Mouse (Mus musculus) layer of hippocampus, postnatal 36 days (tissue): ENCODE results near the gene Lmod3. TPM values are rescaled to one million over a fixed set of nuclear protein-coding genes. Genes with fewer than 3 reads are reported as not detected.

Source experiments
- DNase-seq, 2 experiments: peaks; one replicate each; pipeline ENCODE4 v3.0.0; 2022
- total RNA-seq, 2 experiments: library from RNA; stranded (reverse); gene quantifications; 2 replicates each; pipeline ENCODE4 v1.2.3; 2021

Lmod3 gene
- total RNA-seq = not detected

DNA sequence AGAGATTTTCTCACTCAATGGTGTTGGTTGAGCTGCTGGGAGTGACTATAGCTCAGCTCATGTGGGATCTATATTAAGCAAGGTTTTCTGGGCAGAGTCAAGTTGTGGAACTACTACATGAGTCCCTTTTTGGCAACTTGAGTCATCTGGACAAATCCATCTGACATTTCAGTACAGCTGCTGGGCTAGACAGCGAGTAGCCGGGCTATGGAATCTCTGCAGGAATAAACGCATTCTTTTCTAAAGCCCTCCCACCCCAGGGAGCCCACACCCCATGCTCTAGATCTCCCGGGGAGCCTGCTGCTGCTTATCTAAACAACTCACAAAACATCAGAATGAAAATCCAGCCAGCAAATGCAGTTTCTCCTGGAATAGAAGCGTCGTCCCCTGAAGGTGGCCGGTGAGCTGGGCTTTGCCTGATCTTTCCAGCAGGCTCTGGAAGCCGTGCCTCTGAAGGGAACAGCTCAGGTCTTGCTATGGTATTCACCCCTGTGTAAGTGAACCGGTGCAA, at the start of gene Lmod3:
Gene Lmod3, minus strand, starts transcription at position 49 of the 511 bp plus-strand sequence.
- no peak for DNase-seq

DNA sequence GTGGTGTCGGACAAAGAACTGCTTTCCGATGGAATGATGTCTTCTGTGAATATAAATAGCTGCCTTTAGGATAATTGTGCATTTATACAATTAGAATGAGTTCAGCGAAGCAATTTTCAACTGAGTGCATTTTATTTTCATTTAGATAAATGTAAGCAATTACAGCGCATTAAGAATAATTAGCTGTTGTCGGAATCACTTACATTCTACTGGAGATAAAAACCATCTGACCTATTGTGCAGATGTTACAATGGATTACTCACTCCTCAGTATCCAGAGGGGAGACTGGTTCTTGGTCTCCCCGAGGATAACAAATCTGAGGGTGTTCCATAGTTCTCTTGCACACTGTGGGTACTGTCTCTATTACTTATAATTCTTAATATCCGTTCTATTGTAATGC, 49.7 kb upstream of the Lmod3 start:
- DNase-seq = no peak

DNA sequence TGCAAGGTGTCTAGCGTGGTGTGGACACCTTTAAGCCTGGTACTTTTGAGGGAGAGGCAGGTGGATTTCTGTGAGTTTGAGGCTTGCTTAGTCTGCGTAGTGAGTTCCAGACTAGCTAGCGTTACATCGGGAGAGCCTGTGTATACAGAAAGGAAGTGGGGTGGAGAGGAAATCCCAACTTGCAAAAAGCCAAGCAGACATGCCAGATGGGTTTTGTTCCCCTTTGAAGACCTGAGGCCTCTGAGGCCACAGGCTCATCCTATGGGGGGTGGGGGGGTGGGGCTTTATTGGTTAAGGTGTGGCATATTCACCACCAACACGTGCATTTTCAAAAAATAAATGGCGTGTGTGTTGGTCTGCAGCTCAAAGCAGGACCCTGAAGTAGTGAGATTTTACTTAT, 48.1 kb upstream of the Lmod3 start:
- DNase-seq = no peak

DNA sequence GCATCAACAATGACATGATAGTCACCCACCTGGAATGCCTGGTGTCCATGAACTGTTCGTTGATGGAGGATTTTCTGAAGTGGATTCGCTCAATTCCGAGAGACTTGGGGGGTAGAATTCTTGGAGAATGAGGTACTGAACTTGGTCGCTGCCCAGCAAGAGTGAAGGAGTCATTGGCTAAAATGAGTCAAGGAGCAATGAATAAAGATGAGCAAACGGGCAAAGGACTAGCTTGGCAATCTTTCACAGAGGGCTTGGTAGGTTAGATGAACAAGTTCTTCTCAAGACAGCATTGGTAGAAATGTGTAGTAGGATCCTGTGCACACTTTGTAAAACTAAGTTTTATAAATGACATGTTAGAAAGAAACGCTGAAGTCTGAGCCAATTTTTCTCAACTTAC, 47.6 kb upstream of the Lmod3 start:
- no peak for DNase-seq

DNA sequence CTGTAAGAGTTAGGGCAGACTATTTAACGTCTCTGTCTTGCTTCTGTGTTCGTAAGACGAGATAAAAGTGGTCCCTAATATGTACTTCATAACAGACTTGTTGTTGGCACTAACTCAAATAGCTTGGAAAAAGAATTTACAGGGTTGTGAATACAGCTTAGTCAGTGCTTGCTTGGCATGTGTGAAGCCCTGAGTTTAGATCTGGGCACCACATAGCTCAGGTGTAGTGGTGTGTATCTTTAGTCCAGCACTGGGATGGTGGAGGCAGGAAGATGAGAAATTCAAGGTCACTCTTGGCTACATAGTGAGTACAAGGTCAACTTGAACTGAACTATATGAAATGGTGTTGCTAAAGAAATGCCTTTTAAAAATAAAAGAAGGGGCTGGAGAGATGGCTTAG, 44.6 kb upstream of the Lmod3 start:
- no peak for DNase-seq

DNA sequence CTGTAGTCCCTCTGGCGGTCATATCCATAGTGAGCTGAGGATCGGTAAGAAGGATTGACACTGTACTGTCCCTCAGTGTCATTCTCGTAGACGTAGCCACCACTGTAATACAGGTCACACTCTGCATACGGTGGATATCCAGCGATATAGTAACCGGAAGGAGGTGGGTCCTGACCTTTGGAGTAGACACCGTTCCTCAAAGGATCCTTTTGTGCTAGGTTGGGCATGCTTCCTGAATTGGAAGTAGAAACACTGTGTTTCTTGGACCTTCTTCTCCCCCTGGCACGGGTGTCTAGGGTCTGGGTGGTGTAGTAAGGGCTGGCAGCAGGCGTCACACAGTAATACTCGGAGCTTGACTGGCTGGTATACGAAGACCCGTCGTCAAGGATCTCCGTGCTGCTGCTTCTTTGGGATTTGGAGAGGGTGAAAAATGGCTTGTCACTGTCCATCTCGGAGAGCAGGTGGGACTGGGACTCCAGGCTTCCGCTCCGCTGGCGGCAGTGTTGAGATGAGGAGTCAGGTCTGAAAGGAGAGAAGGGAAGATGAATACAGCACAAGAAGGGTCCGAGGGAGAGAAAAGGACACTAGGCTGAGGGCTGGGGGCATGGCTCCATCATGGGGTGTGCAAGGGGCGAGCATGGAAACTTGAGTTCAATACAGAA, 43.4 kb upstream of the Lmod3 start:
- no peak for DNase-seq

DNA sequence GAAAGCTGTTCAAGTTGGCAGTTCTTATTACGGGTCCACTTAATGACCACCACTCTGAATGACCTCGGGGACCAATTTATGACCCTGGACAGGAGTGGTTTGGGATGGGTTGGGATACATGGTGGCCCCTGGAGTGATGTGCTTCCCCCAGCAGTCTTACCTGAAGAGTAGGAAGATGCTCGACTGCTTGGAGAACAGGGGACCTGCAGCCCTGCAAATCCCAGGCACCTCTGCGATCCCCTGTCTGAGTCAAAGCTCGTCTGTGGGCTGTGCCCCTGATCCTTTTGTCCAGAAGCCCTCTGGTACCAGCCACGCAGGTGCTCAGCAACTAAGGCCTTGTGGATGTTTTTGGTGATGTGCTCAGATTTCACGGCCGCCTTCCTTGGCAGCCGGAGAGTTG, 42.9 kb upstream of the Lmod3 start:
- no peak for DNase-seq

DNA sequence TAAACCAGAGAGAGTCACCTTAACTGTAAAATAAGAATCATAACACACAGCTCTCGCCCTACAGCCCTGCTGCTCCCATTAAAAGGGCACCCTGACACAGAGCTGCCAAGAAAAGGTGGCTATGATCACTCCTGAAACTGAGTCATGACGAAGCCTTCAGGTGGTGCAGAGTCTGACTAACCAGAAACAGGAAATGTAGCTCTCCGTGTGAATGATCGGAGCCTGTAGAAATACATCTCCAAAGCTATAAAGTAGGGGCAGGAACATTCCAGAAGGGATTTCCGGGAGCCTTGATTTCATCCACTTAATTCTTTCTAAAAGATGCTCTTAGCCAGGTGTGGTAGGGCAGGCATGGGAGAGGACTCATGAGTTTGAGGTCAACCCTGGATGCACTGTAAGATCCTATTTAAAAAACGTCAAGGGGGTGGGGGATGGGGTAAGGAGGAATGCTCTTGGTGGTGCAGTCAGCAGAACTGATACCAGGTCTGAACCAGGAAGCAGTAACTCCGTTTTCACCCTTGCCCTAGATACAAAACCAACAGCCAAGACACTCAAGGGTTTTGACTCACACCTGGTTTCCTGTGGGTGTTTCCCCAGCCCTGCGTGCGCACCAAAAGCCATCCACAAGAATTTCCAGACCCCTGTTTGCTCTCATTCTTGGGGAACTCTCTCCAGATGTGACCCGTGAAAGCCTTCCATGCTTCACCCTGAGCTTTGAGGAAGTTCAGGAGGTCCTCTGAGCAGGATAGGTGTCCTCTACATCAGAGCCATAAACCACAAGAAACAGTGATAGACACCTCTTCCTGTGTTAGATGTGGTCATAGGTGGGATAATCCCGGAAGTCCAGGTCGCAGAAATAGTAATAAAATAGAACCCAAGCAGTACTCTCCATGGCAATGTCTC, 41.4 kb upstream of the Lmod3 start:
- DNase-seq = no peak

DNA sequence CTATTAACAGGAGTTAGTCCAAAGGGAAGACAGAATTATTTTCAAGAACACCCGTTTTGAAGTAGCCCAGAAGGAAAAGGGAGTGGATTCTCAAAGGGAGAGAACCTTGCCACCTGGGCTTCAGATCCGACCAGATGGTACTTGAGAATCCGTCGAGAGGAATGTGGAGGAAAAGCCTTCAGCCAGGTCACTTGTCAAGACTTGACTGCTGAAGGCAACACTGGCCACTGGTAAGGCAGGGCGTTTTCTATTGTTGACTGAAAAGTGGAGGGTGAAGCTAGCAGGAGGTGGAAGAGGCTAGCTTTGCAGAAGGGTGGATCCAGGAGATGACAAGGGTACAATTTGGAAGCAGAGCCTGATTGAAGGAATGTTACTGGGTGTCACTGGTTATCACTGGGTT, 40.3 kb upstream of the Lmod3 start:
- DNase-seq = no peak

DNA sequence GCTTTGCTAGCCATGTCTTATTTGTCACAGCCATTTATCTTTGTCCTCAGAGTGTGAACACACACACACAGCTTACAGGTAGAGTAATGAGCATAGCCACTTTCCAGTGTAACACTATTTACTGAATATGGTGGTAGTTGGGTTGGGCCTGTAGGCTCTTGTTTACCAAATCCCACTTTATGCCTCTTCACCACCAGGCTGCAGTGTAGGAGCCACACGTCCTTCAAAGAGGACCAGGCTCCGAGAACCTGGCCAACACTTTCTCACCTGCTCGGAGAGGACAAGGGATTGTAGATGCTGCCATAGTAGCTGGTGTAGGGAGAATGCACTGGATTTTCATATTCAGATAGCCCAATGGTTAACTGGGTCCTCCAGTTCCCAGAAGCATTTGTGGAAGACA, 39.5 kb upstream of the Lmod3 start:
- no peak for DNase-seq

DNA sequence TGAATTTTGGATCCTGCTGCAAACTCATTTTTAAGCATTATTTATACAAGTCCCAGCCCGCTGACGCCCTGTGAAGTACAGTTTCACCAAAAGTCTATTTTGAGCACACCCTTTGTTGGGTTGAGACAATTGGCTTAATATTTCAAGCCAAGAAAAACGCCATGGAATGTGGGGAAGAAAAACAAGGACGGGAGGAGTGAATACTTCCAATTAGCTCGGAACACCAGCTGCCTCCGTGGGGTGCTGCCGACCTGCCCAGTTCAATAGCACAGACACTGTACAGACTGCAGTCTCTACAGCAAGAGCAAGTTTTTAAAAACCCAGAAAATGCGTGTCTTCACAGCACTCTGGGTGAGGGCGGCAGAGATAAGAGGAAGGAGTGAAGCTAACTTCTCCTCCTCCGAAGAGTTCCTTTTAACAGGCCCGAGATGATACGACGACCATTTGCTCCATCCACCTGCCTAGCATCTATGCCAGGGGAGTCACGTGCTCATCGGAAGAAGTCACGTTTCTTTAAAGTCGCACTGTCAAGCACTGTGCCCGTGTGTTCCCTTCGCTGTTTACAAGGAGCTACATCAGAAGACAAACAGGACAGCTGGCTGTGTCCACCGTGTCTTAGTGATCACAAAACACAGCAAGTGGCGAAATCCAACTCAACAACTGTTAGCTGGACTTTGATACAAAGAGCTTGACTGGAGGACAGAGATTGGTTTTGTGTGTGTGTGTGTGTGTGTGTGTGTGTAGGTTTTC, 38.8 kb upstream of the Lmod3 start:
- peak in 1 of 2 experiments; percentile 14 for DNase-seq

DNA sequence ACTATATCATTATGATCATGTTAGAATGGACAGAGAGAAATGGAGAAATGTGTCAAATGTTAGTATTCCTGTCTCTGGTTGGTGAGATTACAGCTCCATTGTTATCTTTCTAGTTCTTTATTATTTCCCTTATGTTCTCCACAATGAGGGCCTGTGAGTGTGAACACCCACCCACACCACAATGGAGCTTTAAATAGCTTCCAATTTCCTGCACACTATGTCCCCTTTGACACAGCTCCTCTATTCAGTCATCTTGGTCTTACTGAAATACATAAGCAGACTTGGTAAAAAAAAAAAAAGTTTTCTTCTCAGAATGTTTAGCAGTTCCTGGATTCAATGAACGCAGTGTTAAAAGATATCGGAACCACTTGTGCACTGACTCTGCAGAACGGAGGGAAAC, 38.1 kb upstream of the Lmod3 start:
- no peak for DNase-seq

DNA sequence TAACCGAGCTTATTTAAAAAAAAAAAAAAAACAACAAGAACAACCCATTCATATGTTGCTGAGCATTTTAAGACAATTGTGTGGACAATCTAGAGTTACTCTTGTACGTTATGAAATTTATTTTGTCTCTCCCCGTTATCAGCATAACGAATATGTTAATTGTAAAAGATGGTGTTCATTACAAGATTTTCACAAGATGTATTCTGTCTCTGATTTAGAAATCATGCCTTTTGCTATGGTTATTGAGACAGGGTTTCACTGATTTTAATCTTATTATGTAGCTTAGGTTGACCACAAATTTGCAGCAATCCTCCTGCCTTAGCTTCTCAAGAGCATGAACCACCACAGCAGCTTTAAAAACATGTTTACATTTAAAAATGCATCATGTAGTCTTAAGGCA, 37.3 kb upstream of the Lmod3 start:
- no peak for DNase-seq

DNA sequence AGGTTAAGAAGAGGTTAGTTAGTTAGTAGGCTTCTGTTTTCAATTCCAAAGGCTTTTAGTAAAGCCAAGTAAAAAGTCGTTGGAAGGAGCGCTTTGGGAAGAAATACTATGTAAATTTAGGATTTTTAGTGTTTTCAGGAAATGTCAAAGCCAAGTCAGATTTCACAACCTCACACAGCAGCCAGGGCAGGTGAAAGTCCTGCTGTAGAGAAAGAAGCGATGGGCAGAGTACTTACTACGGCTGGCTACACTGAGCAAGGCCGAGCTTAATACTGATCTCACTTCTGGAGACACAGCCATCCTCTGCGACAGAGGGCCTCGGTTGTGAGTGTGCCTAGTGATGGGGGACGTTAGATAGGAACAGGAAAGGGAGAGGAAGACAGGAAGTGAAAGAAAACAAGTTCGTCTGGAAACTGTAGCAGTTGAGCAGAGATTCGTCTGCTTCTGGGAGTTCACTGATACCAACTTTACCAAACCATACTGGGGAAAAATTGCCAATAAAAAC, 36.8 kb upstream of the Lmod3 start:
- no peak for DNase-seq

DNA sequence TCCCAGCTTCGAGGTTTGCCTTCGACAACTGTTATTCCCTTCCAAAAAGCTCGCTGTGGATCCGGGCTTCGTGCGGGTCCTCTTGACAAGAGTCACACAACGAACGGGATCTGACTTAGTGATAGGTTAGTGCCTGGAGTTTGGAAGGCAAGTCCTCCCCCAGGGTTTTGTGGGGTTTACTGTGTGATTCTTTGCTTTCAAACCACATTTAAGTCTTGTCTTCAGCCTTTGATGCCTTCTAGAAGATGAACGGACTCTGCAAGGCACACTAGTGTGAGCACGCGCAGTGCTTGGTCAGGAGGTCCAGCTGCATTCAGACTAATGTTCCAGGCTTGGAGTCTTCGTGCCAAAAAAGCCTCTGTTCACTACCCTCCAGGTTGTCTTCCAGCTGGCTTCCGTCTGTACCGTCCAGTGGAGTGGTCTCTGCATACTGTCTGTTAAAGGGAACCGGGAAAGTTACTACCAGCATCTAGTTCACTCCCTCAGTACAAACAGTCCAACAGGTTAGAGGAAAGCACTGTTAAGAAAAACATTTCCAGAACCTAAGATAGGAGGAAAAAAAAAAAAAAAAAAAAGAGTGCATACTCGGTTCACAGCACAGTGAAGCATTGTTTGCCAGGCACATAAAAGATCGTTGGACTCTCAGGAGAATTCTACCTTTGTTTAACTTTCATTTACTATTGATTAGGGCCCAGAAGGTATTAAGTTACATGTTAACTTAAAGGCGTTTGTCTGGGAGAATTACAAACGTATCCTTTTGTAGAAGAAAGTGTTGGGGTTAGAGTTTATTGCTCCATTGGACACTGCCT, 35.7 kb upstream of the Lmod3 start:
- no peak for DNase-seq

DNA sequence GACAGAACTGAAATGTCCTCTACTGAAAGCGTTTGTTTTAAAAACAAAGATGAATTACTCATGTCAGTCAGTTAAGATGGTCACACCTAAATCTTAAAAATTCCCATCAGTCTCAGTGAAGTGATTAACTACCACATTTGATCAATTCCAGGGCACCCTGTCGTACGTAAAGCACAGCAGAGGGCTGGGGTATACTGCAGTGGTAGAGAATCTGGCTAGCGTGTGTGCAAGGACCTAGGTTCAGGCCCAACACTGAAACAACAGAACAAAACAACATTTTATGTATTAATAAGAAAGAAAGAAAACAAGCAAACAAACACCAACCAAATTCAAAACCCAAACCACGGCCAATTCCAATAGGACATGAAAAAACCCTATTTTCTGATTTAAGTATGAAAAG, 33.8 kb upstream of the Lmod3 start:
- no peak for DNase-seq

DNA sequence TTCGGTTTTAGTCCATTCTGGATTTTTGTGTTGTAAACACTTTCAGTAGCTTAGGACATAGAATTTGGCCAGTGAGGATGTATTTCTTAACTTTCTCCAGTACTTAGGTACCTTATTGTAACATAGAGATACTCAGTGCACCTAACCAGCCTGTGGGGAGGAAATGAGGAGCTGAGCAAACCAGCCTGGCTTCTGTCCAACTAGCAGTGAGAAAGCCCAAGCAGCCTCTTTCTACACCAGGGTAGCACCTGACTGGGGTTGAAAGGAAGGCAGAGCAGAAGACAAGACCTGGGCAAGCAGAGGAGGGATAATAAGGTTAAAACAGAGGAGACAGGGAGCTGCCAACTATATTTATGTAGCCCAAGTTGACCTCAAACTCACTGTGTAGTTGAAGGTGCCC, 31.1 kb upstream of the Lmod3 start:
- DNase-seq = no peak

DNA sequence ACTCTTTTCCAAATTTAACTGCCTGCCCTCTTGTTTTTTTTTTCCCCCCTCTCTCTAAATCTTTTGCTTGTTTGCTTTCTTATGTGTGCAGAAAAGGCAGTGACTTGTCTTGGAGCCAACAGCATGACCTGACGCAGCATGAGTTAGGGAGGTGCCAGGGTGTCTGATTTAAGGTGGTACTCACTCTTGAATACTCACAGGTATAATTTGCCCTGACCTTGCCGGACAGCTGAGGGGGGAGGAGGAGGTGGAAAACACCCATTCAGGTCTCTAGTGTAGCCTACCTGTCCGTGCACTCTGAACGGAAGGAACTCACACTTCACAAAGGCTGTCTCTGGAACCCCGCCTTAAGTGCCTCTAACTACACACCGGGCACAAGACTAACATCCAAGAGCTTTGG, 26.3 kb upstream of the Lmod3 start:
- DNase-seq = no peak

DNA sequence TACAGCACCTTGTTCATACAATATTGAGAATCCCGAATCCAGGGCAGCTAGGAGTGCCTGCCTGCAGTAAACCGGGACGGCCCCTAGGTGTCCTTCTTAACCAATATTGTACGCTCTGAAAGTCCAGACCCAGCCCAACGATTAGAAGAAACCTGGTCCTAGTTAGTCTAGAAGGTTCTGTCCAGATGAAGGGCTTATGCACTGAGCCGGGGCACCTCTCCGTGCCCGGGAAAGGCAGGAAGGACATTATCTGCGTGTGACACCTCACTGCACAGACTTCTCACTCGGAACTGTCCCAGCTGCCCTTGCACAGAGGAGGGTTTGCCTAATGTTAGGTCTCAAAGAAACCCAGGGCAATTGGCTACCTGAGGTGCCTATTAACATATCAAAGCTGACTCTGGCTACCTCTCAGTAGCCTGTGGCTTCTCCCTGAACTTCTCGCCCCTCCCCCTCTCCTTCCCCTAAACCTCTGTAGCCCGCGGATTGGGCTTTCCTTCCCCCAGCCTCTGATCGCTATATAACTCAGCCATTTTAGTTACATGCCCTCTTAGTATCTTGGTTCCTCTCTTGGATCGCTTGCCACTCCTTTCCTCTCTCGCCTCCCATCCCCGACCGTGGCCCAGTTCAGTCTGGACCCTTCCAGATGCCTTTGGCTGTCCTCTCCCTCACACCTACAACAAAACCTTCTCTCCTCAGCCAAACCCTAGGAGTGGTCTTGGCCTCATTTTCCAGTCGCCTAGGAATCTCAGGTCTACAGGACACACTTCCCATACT, 25.6 kb upstream of the Lmod3 start:
- DNase-seq = peak; percentile 78 to 79

DNA sequence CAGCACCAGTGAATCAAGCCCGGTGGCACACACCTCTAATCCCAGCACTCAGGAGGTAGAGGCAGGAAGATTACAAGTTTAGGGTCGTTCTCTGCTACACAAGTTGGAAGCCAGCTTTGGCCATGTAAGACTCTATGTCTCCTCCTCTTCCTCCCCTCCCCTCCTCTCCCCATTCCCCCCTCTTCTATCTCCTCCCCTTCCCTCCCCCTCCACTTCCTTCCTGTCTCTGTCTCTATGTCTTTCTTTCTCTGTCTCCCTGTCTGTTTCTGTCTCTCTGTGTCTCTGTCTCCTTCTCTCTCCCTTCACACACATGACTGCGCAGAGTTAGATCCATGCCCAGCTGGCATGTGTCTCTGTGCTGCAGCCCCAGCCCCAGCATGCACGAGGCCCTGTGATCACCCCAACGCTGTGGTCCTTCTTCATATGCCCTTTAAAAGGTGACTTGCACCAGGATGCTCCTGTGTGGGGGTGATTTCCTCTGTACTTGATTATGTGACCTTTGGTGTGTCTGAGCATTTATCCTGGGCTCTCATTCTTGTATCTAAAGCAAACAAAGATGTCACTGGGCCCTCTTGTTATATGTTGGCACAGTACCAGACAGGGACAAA, 24.4 kb upstream of the Lmod3 start:
- no peak for DNase-seq

DNA sequence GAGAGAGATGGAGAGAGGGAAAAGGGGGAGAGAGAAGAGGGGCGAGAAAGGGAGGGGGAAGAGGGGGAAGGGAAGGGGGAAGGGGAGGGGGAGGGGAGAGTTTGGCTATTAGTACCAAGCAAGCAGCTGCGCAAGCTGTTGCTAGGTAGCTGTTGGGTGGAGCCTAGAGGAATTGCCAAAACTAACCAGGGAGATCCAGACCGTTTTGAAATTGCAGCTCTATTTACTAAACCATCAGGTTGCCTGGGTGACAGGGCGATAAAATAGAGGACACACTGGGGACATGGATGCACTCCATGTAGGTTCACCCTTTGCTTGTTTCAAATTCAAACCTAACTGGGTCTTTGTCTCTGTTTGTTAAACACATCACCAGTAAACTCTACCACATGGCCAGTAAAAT, 23.8 kb upstream of the Lmod3 start:
- no peak for DNase-seq
